Mouse (Mus musculus): ENCODE results near the gene 1600002K03Rik.

- no peak for TF ChIP-seq POLR2A (IDR thresholded peaks at IDR 0.05; ENCODE audit: extremely low read depth, insufficient read depth, low read length)
- TF ChIP-seq CTCF (IDR thresholded peaks at IDR 0.05; ENCODE audit: low read depth, low read length), result no peak
Measured at GRCm38 (mm10) chr10:80173358-80173757, 614 bp downstream of the 1600002K03Rik start.

Measured in liver, adult 2 months (tissue).